Mouse (Mus musculus) hindbrain, embryonic 16.5 days (tissue): ENCODE results near the gene Zfp513. TPM values are rescaled to one million over a fixed set of nuclear protein-coding genes. Genes with fewer than 3 reads are reported as not detected.

Experiments used
- ATAC-seq: fragments of 200-750 bp; cut with Nextera tagmentation; 2 replicates; pipeline ENCODE4 v1.8.0; 2017; ENCODE audit warnings: moderate TSS enrichment, moderate library complexity
- H3K27ac ChIP-seq: fragments of 300-500 bp; sonication (generic); 2 replicates; pipeline ENCODE4 v1.5.1; 2014; ENCODE audit warnings: low read depth, mild to moderate bottlenecking, control low read depth, low read length, moderate library complexity
- H3K27me3 ChIP-seq: fragments of 300-500 bp; sonication (generic); replicated peaks from 2 replicates; pipeline ENCODE4 v1.6.1; 2014; ENCODE audit warnings: low read length; ENCODE audit not compliant: control insufficient read depth, insufficient read depth
- H3K36me3 ChIP-seq: fragments of 300-500 bp; sonication (generic); 2 replicates; pipeline ENCODE4 v1.6.1; 2014; ENCODE audit warnings: mild to moderate bottlenecking, low read length, moderate library complexity, mixed read lengths; ENCODE audit not compliant: control insufficient read depth, insufficient read depth
- H3K4me1 ChIP-seq: fragments of 300-500 bp; sonication (generic); 2 replicates; pipeline ENCODE4 v1.6.1; 2014; ENCODE audit warnings: low read depth, low read length; ENCODE audit not compliant: control insufficient read depth, insufficient read depth
- H3K4me2 ChIP-seq: fragments of 300-500 bp; sonication (generic); 2 replicates; pipeline ENCODE4 v1.6.1; 2014; ENCODE audit warnings: mild to moderate bottlenecking, low read length, control low read depth, moderate library complexity
- H3K4me3 ChIP-seq: fragments of 300-500 bp; sonication (generic); 2 replicates; pipeline ENCODE4 v1.5.1; 2014; ENCODE audit warnings: mild to moderate bottlenecking, low read length, control low read depth, moderate library complexity
- H3K9ac ChIP-seq: fragments of 300-500 bp; sonication (generic); 2 replicates; pipeline ENCODE4 v1.6.1; 2014; ENCODE audit warnings: low read depth, mild to moderate bottlenecking, control low read depth, low read length, moderate library complexity
- H3K9me3 ChIP-seq: fragments of 300-500 bp; sonication (generic); 2 replicates; pipeline ENCODE4 v1.6.1; 2014; ENCODE audit warnings: mild to moderate bottlenecking, low read length, moderate library complexity; ENCODE audit not compliant: control insufficient read depth
- WGBS: fragments of 180-500 bp; shearing (Covaris S2); extraction: QIAGEN DNeasy Blood & Tissue Kit; methylation state at CpG from one replicate; pipeline ENCODE4 v1.1.7; 2014; 5-methylcytosine and 5-hydroxymethylcytosine counted together
- polyA plus RNA-seq: library from polyadenylated mRNA; unstranded; fragments of >200 nt; fragmentation: Nextera tagmentation; extraction: Ambion mirVana; gene quantifications from 2 replicates; pipeline ENCODE4 v1.2.1, GENCODE M21; 2015

The Zfp513 gene
- polyA plus RNA-seq = 12.3 and 14.0 TPM in 2 replicates

DNA sequence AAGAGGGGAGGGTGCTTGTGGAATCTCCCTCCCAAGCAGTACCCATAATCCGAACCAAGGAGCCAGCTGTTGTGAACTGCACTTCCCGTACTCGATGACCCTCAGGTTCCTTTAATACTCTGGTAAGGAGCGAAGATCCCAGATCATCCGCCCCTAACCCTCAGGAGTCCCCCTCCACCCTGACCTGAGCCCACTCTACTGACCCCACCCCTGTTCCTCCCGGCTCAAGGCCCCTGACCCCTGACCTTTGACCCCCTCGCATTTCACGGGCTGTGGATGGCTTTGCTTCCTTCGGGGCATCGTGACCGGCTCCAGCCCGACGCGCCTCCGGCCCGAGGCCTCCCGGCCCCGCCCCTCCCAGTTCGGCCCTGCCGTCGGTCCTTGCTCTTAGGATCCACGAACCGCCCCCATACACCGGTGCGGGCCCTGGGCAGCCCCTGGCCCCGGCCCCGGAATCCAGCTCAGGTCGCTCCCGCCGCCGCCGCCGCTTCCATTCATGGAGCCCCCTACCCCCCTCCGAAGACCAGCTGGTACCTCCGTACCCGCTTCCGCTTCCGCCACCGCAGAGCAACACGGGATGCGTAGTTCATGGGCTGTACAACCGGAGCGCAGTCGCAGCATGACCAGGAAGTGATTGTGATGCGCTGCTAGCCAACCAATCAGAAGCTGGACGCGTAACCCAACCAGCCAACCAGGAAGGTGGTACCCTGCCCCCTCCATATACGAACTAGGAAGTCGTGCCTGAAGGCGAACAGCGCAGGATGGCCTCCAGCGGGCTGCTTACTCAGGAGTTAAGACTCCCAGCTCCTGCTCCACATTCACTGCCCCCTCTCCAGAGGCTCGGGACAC, at the start of gene Zfp513:
Gene Zfp513 (minus strand): TSS at position 562 of the 849 bp plus-strand sequence.
- Histone ChIP-seq H3K36me3 (peaks cover 63% of the 10 kb centered on the region), H3K27me3 (no peaks in the 10 kb centered on the region), H3K9ac (peak within 1 kb of the TSS; percentile 90), H3K9me3 (peaks cover 5% of the 10 kb centered on the region; the same call in 1 of the 2 replicates), H3K4me3 (peak within 1 kb of the TSS; percentile 85), H3K4me1 (peaks cover 18% of the 10 kb centered on the region), H3K27ac (peak within 1 kb of the TSS; percentile 89), H3K4me2 (peak within 1 kb of the TSS; percentile 93)
- under 1% methylated on average over 47 of the region's 53 CpGs for WGBS
- peak; percentile 98 for ATAC-seq

DNA sequence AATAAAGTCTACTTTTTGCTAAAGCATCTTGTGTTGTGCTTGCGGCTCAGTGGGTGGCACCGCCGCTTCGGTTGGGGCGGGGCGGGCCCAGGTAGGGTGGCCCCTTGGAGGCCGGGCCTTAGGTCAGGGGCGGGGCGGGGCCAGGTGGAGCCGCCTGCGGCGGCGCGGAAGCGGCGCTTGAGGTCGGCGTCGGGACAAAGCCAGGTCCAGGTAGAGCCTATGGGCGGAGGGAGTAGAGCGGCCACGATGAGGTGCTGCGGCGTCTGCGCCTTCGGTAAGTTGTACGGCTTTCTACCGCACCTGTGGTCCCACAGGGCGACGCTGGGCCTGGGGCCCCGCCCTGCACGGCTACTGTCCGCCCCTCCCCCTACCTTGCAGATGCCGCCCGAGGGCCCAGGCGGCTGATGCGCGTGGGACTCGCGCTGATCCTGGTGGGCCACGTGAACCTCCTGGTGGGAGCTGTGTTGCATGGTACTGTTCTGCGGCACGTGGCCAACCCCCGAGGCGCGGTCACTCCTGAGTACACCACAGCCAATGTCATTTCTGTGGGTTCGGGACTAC, 49.5 kb upstream of the Zfp513 start, which contains the start of gene Krtcap3:
Gene Krtcap3 (plus strand): TSS at position 151 of the 561 bp plus-strand sequence.
- peak within 1 kb of the TSS; percentile 39; the same call in 1 of the 2 replicates for H3K9ac ChIP-seq
- H3K36me3 ChIP-seq = peaks cover 41% of the 10 kb centered on the region
- H3K27ac ChIP-seq = no peak within 1 kb of the TSS
- no peak within 1 kb of the TSS for H3K4me3 ChIP-seq
- no peaks in the 10 kb centered on the region for H3K9me3 ChIP-seq
- H3K4me1 ChIP-seq = no peaks in the 10 kb centered on the region; the same call in 1 of the 2 replicates
- peak; percentile 62 for ATAC-seq
- H3K27me3 ChIP-seq = no peaks in the 10 kb centered on the region
- WGBS = 17% methylated on average over 44 of the region's 47 CpGs
- peak within 1 kb of the TSS; percentile 20; the same call in 1 of the 2 replicates for H3K4me2 ChIP-seq

DNA sequence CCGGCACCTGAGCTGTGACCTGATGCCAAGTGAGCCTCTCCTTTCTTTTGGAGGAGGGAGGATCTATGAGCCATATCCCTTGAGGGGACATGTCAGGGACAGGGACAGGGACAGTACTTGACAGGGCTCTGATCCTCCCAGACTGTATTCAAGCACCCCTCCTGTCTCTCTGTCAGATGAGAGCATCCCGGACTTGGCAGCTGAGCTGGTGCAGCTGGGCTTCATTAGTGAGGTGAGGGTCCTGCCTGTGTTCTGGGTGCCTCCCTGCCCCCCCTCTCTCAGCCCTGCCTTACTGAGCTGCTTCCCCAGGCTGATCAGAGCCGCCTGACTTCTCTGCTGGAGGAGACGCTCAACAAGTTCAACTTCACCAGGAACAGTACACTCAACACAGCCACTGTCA, 48.6 kb upstream of the Zfp513 start:
- Histone ChIP-seq H3K27ac (no peak overlapping the region), H3K9me3 (no peaks in the 10 kb centered on the region), H3K36me3 (peaks cover 41% of the 10 kb centered on the region), H3K4me3 (no peak overlapping the region), H3K27me3 (no peaks in the 10 kb centered on the region), H3K4me1 (no peaks in the 10 kb centered on the region; the same call in 1 of the 2 replicates), H3K9ac (no peak overlapping the region), H3K4me2 (no peak overlapping the region)
- 55% methylated on average over 4 of the region's 4 CpGs for WGBS
- ATAC-seq = peak; percentile 21; the same call in 1 of the 2 replicates

DNA sequence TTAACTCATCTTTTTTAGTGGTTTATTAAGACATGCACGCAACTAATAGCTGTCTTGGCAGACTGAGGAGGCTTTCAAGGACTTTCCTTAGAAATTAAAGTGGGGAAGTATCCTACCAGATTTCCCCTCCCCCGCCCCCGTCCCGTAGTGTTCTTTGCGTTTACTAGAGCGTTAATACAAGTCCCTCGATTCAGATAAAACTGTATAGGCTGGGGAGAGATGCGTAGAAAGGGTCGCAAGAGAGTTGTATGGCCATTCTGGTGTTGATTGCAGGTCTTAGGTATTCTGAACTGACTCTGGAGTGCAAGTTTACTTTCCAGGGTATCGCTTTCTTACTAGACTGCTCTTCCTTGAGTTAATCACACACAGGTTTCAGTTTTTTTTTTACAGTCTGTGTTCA, 40.1 kb upstream of the Zfp513 start:
- Histone ChIP-seq H3K36me3 (peaks cover 23% of the 10 kb centered on the region), H3K27ac (no peak overlapping the region; the same call in 1 of the 2 replicates), H3K9ac (no peak overlapping the region), H3K4me1 (peaks cover 7% of the 10 kb centered on the region), H3K9me3 (no peaks in the 10 kb centered on the region), H3K4me3 (peak overlapping the region; percentile 97), H3K27me3 (no peaks in the 10 kb centered on the region), H3K4me2 (peak overlapping the region; percentile 81)
- ATAC-seq = no peak
- 22% methylated on average over 10 of the region's 10 CpGs for WGBS

- no peak for ATAC-seq
- Histone ChIP-seq H3K27me3 (no peaks in the 10 kb centered on the region), H3K27ac (peak overlapping the region; percentile 98), H3K4me1 (peaks cover 7% of the 10 kb centered on the region), H3K9ac (peak overlapping the region; percentile 99), H3K4me3 (peak overlapping the region; percentile 97), H3K36me3 (peaks cover 17% of the 10 kb centered on the region), H3K4me2 (peak overlapping the region; percentile 81), H3K9me3 (no peaks in the 10 kb centered on the region; the same call in 1 of the 2 replicates)
- WGBS = 0% methylated on average over 13 of the region's 13 CpGs
These were observed 39.5 kb upstream of the Zfp513 start for GRCm38 (mm10) chr5:31241522-31242034.

GRCm38 (mm10) chr5:31240637-31241521, 38.8 kb upstream of the Zfp513 start, which contains the start of the genes Nrbp1 and Gm9970:
Nrbp1 (plus strand) TSS chr5:31240864.
Gm9970 (minus strand) TSS chr5:31241232.
- Histone ChIP-seq H3K4me3 (peak within 1 kb of the TSS; percentile 97), H3K36me3 (peaks cover 15% of the 10 kb centered on the region), H3K9me3 (peaks cover 4% of the 10 kb centered on the region), H3K27ac (peak within 1 kb of the TSS; percentile 98), H3K4me2 (peak within 1 kb of the TSS; percentile 81), H3K4me1 (peaks cover 7% of the 10 kb centered on the region), H3K27me3 (no peaks in the 10 kb centered on the region), H3K9ac (peak within 1 kb of the TSS; percentile 99)
- ATAC-seq = peak; percentile 99
- WGBS = under 1% methylated on average over 69 of the region's 103 CpGs

GRCm38 (mm10) chr5:31226641-31227040, 24.5 kb upstream of the Zfp513 start:
- ATAC-seq = no peak
- H3K9ac ChIP-seq = no peak overlapping the region
- WGBS = 65% methylated on average over 1 of the region's 1 CpGs
- H3K4me2 ChIP-seq = no peak overlapping the region
- H3K9me3 ChIP-seq = no peaks in the 10 kb centered on the region
- no peaks in the 10 kb centered on the region; the same call in 1 of the 2 replicates for H3K27me3 ChIP-seq
- no peak overlapping the region for H3K4me3 ChIP-seq
- no peaks in the 10 kb centered on the region for H3K4me1 ChIP-seq
- H3K27ac ChIP-seq = no peak overlapping the region
- H3K36me3 ChIP-seq = no peaks in the 10 kb centered on the region

- Histone ChIP-seq H3K9ac (no peak overlapping the region), H3K27me3 (no peaks in the 10 kb centered on the region; the same call in 1 of the 2 replicates), H3K9me3 (no peaks in the 10 kb centered on the region), H3K27ac (no peak overlapping the region), H3K4me2 (no peak overlapping the region), H3K4me1 (peaks cover 7% of the 10 kb centered on the region), H3K36me3 (no peaks in the 10 kb centered on the region), H3K4me3 (no peak overlapping the region)
- WGBS = 97% methylated on average over 9 of the region's 9 CpGs
- ATAC-seq = no peak
These were observed 20.6 kb upstream of the Zfp513 start for GRCm38 (mm10) chr5:31222696-31223095.
